Mouse (Mus musculus): ENCODE data around the gene Tdrd1. TPM values are rescaled to one million over a fixed set of nuclear protein-coding genes. Genes with fewer than 3 reads are reported as not detected.

Tdrd1 gene
- total and polyA plus RNA-seq, 3 experiments: not detected

GRCm38 (mm10) chr19:56817851-56818526 is 8.0 kb upstream of the Tdrd1 start:
- H3K9me3 ChIP-seq (replicated peaks; ENCODE audit: insufficient read depth, low read length): no peaks in the 10 kb centered on the region
- H3K79me2 ChIP-seq (ENCODE audit: control insufficient read depth, insufficient read depth, low read length, poor library complexity): peaks cover 33% of the 10 kb centered on the region
- H3K36me3 ChIP-seq (ENCODE audit: control insufficient read depth in 1 of 2, insufficient read depth in 2 of 2, low read length in 2 of 2): peaks cover 4 to 6% of the 10 kb centered on the region in 2 experiments
- H3K27me3 ChIP-seq (ENCODE audit: control insufficient read depth in 1 of 2, insufficient read depth in 2 of 2, low read length in 2 of 2): no peaks in the 10 kb centered on the region
- H3K9ac ChIP-seq (ENCODE audit: control insufficient read depth, low read depth, low read length, poor library complexity, severe bottlenecking): no peak overlapping the region
- no peak for DNase-seq (ENCODE audit: low read depth, low spot score)
- no peak overlapping the region for H3K27ac ChIP-seq (ENCODE audit: control insufficient read depth, low read depth, low read length)
- 0 out of 4 replicates have a peak, but pooled peaks cover 3 to 6% of the 10 kb centered on the region in 2 experiments for H3K4me1 ChIP-seq (ENCODE audit: control insufficient read depth in 1 of 2, insufficient read depth in 2 of 2, low read length in 2 of 2)
- TF ChIP-seq ETS1 (IDR thresholded peaks at IDR 0.05; ENCODE audit: low read depth, low read length) (no peak), ZKSCAN1 (IDR thresholded peaks at IDR 0.05; ENCODE audit: low read depth, low read length) (no peak), NRF1 (IDR thresholded peaks at IDR 0.05; ENCODE audit: insufficient read depth, low read depth, low read length, poor library complexity, severe bottlenecking) (no peak), E2F4 (IDR thresholded peaks at IDR 0.05; ENCODE audit: borderline replicate concordance, low read depth, low read length) (no peak), USF2 (IDR thresholded peaks at IDR 0.05; ENCODE audit: borderline replicate concordance in 1 of 2, insufficient read depth in 1 of 2, low read depth in 1 of 2, low read length in 2 of 2) (no peak), CHD2 (IDR thresholded peaks at IDR 0.05; ENCODE audit: low read length) (no peak), TCF12 (IDR thresholded peaks at IDR 0.05; ENCODE audit: low read depth, low read length) (no peak), ZC3H11A (IDR thresholded peaks at IDR 0.05; ENCODE audit: low read depth, low read length) (no peak), RAD21 (IDR thresholded peaks at IDR 0.05; ENCODE audit: low read depth, low read length) (no peak), EP300 (IDR thresholded peaks at IDR 0.05; ENCODE audit: low read depth in 1 of 2, low read length in 2 of 2) (no peak), BHLHE40 (IDR thresholded peaks at IDR 0.05; ENCODE audit: borderline replicate concordance, low read depth, low read length) (no peak), UBTF (IDR thresholded peaks at IDR 0.05; ENCODE audit: borderline replicate concordance, insufficient read depth, low read depth, low read length) (no peak), POLR2A (IDR thresholded peaks at IDR 0.05; ENCODE audit: control insufficient read depth in 1 of 2, insufficient read depth in 1 of 2, low read depth in 1 of 2, low read length in 2 of 2, poor library complexity in 1 of 2) (no peak), KAT2A (conservative IDR thresholded peaks at IDR 0.05; ENCODE audit: low read depth, low read length) (no peak), RCOR1 (IDR thresholded peaks at IDR 0.05; ENCODE audit: low read depth, low read length) (no peak), MAX (IDR thresholded peaks at IDR 0.05; ENCODE audit: low read length) (no peak), USF1 (IDR thresholded peaks at IDR 0.05; ENCODE audit: low read depth, low read length) (no peak)
- no peak overlapping the region for H3K4me3 ChIP-seq (ENCODE audit: control insufficient read depth in 1 of 2, insufficient read depth in 1 of 2, low read depth in 2 of 2, low read length in 2 of 2)

DNA sequence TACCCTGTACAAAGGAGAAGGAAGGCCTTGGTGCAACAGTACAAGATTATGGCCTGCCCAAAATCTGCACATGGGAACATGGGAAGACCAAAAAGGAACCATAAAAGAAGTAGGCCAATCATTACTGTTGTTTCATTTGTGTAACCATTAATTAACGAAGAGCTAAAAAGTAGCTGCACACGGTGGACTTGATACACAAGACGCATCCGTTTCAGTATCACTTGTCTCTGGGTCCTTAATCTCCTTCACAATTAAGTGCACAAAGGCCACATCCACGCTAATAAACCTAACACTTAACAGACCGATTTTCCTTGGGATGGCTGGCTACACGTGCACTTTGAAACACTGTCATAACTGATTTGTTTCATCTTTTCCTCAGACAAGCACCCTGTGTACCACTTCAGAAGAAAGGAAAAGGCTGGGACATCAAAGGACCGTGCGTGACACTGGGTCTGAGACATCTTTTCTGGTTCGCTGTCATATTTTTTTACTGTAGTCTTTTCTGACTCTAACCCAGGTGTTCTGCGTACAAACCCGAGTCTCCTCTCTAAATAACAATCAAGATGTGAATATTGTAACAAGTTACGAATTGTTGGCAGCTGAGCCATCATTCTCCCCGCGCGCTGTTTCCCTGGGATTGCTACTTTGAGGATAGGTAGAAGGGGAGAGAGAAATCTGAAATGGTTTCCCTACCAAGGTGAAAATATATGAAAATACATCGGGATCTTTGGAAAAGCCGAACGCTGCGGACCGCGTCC is 4.8 kb upstream of the Tdrd1 start:
- Histone ChIP-seq H3K36me3 (ENCODE audit: control insufficient read depth in 1 of 2, insufficient read depth in 2 of 2, low read length in 2 of 2) (peaks cover 0 to 6% of the 10 kb centered on the region in 2 experiments; a peak in 2 of 4 replicates), H3K9ac (ENCODE audit: control insufficient read depth, low read depth, low read length, poor library complexity, severe bottlenecking) (peak overlapping the region; percentile 79), H3K4me1 (ENCODE audit: control insufficient read depth in 1 of 2, insufficient read depth in 2 of 2, low read length in 2 of 2) (0 out of 4 replicates have a peak, but pooled peaks cover 3 to 6% of the 10 kb centered on the region in 2 experiments), H3K9me3 (replicated peaks; ENCODE audit: insufficient read depth, low read length) (no peaks in the 10 kb centered on the region), H3K79me2 (ENCODE audit: control insufficient read depth, insufficient read depth, low read length, poor library complexity) (peaks cover 25% of the 10 kb centered on the region), H3K4me3 (ENCODE audit: control insufficient read depth in 1 of 2, insufficient read depth in 1 of 2, low read depth in 2 of 2, low read length in 2 of 2) (peak overlapping the region; percentile 71 to 99), H3K27ac (ENCODE audit: control insufficient read depth, low read depth, low read length) (no peak overlapping the region), H3K27me3 (ENCODE audit: control insufficient read depth in 1 of 2, insufficient read depth in 2 of 2, low read length in 2 of 2) (peaks cover 3 to 7% of the 10 kb centered on the region in 2 experiments; a peak in 3 of 4 replicates)
- peak; percentile 62 for DNase-seq (ENCODE audit: low read depth, low spot score)
- TF ChIP-seq SMC3 (IDR thresholded peaks at IDR 0.05; ENCODE audit: low read depth, low read length) (no peak), HCFC1 (IDR thresholded peaks at IDR 0.05; ENCODE audit: low read depth, low read length) (no peak), KAT2A (conservative IDR thresholded peaks at IDR 0.05; ENCODE audit: low read depth, low read length) (no peak), ZKSCAN1 (IDR thresholded peaks at IDR 0.05; ENCODE audit: low read depth, low read length) (no peak), TBP (IDR thresholded peaks at IDR 0.05; ENCODE audit: low read depth, low read length) (0 out of 2 replicates have a peak, but pooled peaks have one; percentile 19), GABPA (IDR thresholded peaks at IDR 0.05; ENCODE audit: low read depth, low read length) (no peak), JUND (IDR thresholded peaks at IDR 0.05; ENCODE audit: low read depth, low read length) (no peak), MAFK (IDR thresholded peaks at IDR 0.05; ENCODE audit: borderline replicate concordance, low read depth, low read length) (no peak), POLR2AphosphoS5 (IDR thresholded peaks at IDR 0.05; ENCODE audit: borderline replicate concordance, low read depth, low read length) (no peak), SIN3A (IDR thresholded peaks at IDR 0.05; ENCODE audit: low read length) (no peak; the same call in 1 of the 2 replicates), BHLHE40 (IDR thresholded peaks at IDR 0.05; ENCODE audit: borderline replicate concordance, low read depth, low read length) (no peak), ZMIZ1 (IDR thresholded peaks at IDR 0.05; ENCODE audit: low read depth, low read length) (no peak), RCOR1 (IDR thresholded peaks at IDR 0.05; ENCODE audit: low read depth, low read length) (no peak), CHD2 (IDR thresholded peaks at IDR 0.05; ENCODE audit: low read length) (no peak), NRF1 (IDR thresholded peaks at IDR 0.05; ENCODE audit: insufficient read depth, low read depth, low read length, poor library complexity, severe bottlenecking) (no peak), MXI1 (IDR thresholded peaks at IDR 0.05; ENCODE audit: low read depth, low read length) (peak; percentile 75)

Measured in MEL (cell line).